Mouse (Mus musculus) limb, embryonic 13.5 days (tissue): ENCODE measurements around the gene Gm42742. TPM values are rescaled to one million over a fixed set of nuclear protein-coding genes. Genes with fewer than 3 reads are reported as not detected.
A peak's percentile ranks its signal among the peaks of the same experiment; 100 is the strongest.

ENCODE experiments used
- ATAC-seq: fragments of 200-750 bp; cut with Nextera tagmentation; 2 replicates; pipeline ENCODE4 v1.8.0; 2017; ENCODE audit warnings: low read depth, moderate number of reproducible peaks, moderate TSS enrichment; ENCODE audit not compliant: low FRiP score
- H3K27ac ChIP-seq: fragments of 300-500 bp; sonication (generic); 2 replicates; pipeline ENCODE4 v1.5.1; 2015; ENCODE audit warnings: inconsistent platforms, mild to moderate bottlenecking, moderate library complexity
- H3K27me3 ChIP-seq: fragments of 300-500 bp; sonication (generic); 2 replicates; pipeline ENCODE4 v1.6.1; 2015; ENCODE audit warnings: mild to moderate bottlenecking, inconsistent platforms
- H3K36me3 ChIP-seq: fragments of 300-500 bp; sonication (generic); 2 replicates; pipeline ENCODE4 v1.6.1; 2015; ENCODE audit warnings: inconsistent platforms, mild to moderate bottlenecking, moderate library complexity
- H3K4me1 ChIP-seq: fragments of 300-500 bp; sonication (generic); 2 replicates; pipeline ENCODE4 v1.6.1; 2015; ENCODE audit warnings: inconsistent platforms
- H3K4me2 ChIP-seq: fragments of 300-500 bp; sonication (generic); replicated peaks from 2 replicates; pipeline ENCODE4 v1.6.1; 2015; ENCODE audit warnings: inconsistent platforms, mild to moderate bottlenecking, moderate library complexity
- H3K4me3 ChIP-seq: fragments of 300-500 bp; sonication (generic); 2 replicates; pipeline ENCODE4 v1.5.1; 2015; ENCODE audit warnings: moderate library complexity, mild to moderate bottlenecking, inconsistent platforms
- H3K9ac ChIP-seq: fragments of 300-500 bp; sonication (generic); 2 replicates; pipeline ENCODE4 v1.6.1; 2015; ENCODE audit warnings: mild to moderate bottlenecking, inconsistent platforms
- H3K9me3 ChIP-seq: fragments of 300-500 bp; sonication (generic); 2 replicates; pipeline ENCODE4 v1.6.1; 2016; ENCODE audit warnings: inconsistent platforms
- WGBS: fragments of 180-500 bp; shearing (Covaris S2); methylation state at CpG from one replicate; pipeline ENCODE4 v1.1.7; 2015; 5-methylcytosine and 5-hydroxymethylcytosine counted together
- polyA plus RNA-seq: library from polyadenylated mRNA; unstranded; fragments of >200 nt; fragmentation: Nextera tagmentation; extraction: Ambion mirVana; gene quantifications from 2 replicates; pipeline ENCODE4 v1.2.1, GENCODE M21; 2015

Gm42742 gene
- polyA plus RNA-seq, 1 experiment from 2014 or later = 64.8 TPM

DNA sequence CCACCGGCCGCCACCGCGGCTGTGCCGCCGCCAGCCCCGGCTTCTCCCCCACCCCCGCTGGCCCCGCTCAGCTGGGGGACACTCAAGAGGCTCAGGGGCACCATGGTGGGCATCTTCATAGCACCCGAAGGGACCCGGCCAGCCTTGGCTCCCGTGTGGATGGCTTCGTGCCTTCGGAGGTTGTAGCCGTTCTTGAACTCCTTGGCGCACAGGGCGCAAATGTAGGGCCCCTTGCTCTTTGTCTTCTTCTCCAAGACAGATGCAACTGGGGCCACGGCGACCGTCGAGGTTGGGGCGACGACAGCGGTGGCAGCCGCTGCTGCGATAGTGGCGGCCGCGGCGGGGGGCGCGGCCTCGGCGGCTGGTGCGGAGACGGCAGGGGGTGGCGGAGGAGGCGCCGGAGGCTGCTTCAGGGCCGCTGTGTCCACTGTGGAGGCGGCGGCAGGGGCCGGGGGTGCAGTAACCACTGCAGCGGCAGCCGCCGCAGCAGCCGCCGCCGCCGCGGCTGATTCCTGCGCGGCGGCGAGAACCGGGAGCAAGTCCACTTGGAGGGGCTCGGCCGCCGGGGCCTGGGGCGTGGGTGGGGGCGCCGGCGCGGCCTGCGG lies 4.8 kb upstream of the Gm42742 start:
- no peaks in the 10 kb centered on the region for H3K27me3 ChIP-seq
- no peaks in the 10 kb centered on the region for H3K9me3 ChIP-seq
- H3K4me2 ChIP-seq = peak overlapping the region; percentile 98
- peak overlapping the region; percentile 99 for H3K27ac ChIP-seq
- no peak for ATAC-seq
- peak overlapping the region; percentile 99 for H3K9ac ChIP-seq
- H3K36me3 ChIP-seq = peaks cover 60% of the 10 kb centered on the region
- peak overlapping the region; percentile 94 for H3K4me3 ChIP-seq
- peaks cover 52% of the 10 kb centered on the region for H3K4me1 ChIP-seq
- under 1% methylated on average over 46 of the region's 65 CpGs for WGBS

DNA sequence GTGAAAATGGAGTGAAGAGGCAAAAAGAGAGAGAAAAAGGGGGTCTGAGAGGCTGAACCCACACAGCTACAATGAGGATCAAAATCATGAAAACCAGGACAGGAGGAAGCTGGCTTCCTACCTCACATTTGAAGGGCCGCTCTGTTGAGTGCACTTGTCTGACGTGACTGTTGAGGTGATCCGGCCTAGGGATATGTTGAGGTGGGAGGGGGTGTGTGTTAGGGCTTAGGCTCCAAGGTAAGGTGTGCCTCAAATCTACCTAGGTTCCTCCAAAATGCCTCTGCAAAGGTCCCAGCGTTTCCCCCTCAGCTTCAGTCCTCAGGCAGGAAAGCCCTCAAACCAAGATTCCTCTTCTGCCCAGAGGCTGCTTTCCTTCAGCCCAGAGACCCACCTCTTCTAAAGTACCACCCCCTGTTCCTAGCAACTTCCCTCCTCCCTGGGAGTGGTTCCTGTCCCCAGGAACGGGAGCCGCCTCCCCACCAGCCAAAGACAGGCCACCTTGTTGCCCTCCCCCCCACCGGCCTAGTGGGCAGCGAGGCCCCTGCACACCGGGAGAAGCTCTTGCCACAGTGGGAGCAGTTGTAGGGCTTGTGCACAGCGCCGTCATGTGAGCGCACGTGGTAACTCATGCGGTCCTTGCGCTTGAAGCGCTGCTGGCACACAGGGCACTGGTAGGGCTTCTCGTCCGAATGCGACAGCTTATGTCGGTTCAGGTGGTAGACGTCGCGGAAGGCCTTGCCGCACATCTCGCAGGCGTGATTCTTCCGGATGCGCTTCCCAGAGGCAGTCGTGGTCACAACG lies 4.1 kb upstream of the Gm42742 start:
- whole genome bisulfite sequencing = under 1% methylated on average over 30 of the region's 30 CpGs
- Histone ChIP-seq H3K27ac (peak overlapping the region; percentile 99), H3K9ac (peak overlapping the region; percentile 99), H3K27me3 (no peaks in the 10 kb centered on the region), H3K4me3 (peak overlapping the region; percentile 94), H3K4me1 (peaks cover 59% of the 10 kb centered on the region), H3K9me3 (no peaks in the 10 kb centered on the region), H3K36me3 (peaks cover 53% of the 10 kb centered on the region), H3K4me2 (peak overlapping the region; percentile 98)
- 0 out of 2 replicates have a peak, but pooled peaks have one; percentile 4 for ATAC-seq

- Histone ChIP-seq H3K9ac (peak overlapping the region; percentile 99), H3K4me1 (peaks cover 68% of the 10 kb centered on the region), H3K27me3 (no peaks in the 10 kb centered on the region), H3K27ac (peak overlapping the region; percentile 99; the same call in 1 of the 2 replicates), H3K4me3 (peak overlapping the region; percentile 94), H3K9me3 (no peaks in the 10 kb centered on the region), H3K4me2 (peak overlapping the region; percentile 98), H3K36me3 (peaks cover 45% of the 10 kb centered on the region)
- WGBS = 18% methylated on average over 19 of the region's 19 CpGs
- no peak for ATAC-seq
These were observed 3.2 kb upstream of the Gm42742 start for GRCm38 (mm10) chr7:127023896-127024690.

GRCm38 (mm10) chr7:127023272-127023691 lies 2.4 kb upstream of the Gm42742 start:
- Histone ChIP-seq H3K36me3 (peaks cover 38% of the 10 kb centered on the region), H3K4me1 (peaks cover 73% of the 10 kb centered on the region), H3K27me3 (no peaks in the 10 kb centered on the region), H3K4me3 (peak overlapping the region; percentile 94), H3K27ac (peak overlapping the region; percentile 75; the same call in 1 of the 2 replicates), H3K9me3 (no peaks in the 10 kb centered on the region), H3K4me2 (peak overlapping the region; percentile 98), H3K9ac (peak overlapping the region; percentile 99)
- WGBS = 79% methylated on average over 13 of the region's 13 CpGs
- no peak for ATAC-seq

DNA sequence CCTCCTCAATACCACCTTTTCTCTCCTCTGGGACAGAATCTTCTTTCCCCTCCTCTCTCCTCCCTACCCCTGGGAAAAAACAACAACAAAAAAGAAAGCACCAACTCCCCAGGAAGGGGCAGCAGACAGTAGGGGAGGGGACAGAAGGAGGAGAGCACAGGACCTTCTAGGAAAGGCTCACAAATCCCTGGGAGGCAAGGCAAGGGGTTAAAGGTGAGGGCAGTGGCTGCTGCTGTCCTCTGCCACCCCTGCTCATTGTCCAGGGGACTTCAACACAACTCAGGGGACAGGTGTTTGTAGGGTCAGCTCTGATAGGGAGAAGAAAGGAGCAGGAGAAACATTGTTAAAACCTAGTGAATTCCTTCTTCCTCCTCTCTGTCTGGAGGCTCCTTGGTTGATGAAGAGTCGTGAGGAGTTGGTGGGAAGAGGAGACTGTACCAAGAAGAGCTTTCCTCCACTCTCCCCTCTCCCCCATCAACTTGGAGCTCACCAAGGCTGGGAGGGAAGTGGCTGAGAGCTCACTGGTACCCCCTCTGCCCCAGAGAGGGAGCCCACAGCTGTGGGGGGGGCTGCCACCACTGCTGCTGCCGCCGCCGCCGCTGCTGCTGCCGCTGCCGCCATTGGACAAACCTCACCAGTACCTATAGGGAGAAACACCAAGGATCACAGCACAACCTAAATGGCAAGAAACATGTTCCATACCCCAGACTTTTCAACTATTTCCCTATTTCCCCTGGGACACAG lies 1.8 kb upstream of the Gm42742 start:
- Histone ChIP-seq H3K4me1 (peaks cover 73% of the 10 kb centered on the region), H3K9ac (peak overlapping the region; percentile 99), H3K4me2 (peak overlapping the region; percentile 98), H3K36me3 (peaks cover 32% of the 10 kb centered on the region), H3K27ac (peak overlapping the region; percentile 75; the same call in 1 of the 2 replicates), H3K4me3 (peak overlapping the region; percentile 94), H3K27me3 (no peaks in the 10 kb centered on the region), H3K9me3 (no peaks in the 10 kb centered on the region)
- 86% methylated on average over 7 of the region's 7 CpGs for WGBS
- ATAC-seq = no peak

- peak overlapping the region; percentile 98 for H3K4me2 ChIP-seq
- peak overlapping the region; percentile 82 for H3K27ac ChIP-seq
- ATAC-seq = no peak
- H3K4me1 ChIP-seq = peaks cover 73% of the 10 kb centered on the region
- 40% methylated on average over 5 of the region's 5 CpGs for WGBS
- H3K36me3 ChIP-seq = peaks cover 32% of the 10 kb centered on the region
- H3K9me3 ChIP-seq = no peaks in the 10 kb centered on the region
- no peaks in the 10 kb centered on the region for H3K27me3 ChIP-seq
- peak overlapping the region; percentile 94 for H3K4me3 ChIP-seq
- H3K9ac ChIP-seq = peak overlapping the region; percentile 86
These were observed 948 bp upstream of the Gm42742 start for GRCm38 (mm10) chr7:127021563-127022527.

DNA sequence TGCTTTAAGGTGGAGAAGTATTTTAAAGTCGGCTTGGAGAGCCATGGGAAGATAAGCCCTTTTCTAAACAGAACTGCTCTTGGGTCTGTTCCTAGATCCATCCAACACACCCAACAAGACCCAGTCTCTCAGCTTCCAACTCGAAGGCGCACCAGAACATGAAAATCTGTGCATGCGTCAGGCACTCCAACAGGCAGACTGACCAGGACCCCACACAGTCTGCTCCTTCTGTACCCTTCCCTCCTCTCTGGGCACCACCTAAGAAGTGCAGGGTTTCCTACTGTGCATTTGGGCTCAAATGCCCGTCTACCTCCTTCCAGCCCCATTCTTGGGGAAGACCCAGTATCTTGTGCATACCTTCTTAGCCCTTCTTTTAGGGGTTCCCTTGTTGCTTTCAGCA lies 406 bp downstream of the Gm42742 start:
- H3K9ac ChIP-seq = peak overlapping the region; percentile 86
- H3K4me3 ChIP-seq = peak overlapping the region; percentile 66
- peaks cover 81% of the 10 kb centered on the region for H3K4me1 ChIP-seq
- H3K27me3 ChIP-seq = no peaks in the 10 kb centered on the region
- peak overlapping the region; percentile 98 for H3K4me2 ChIP-seq
- H3K27ac ChIP-seq = peak overlapping the region; percentile 82
- peaks cover 37% of the 10 kb centered on the region for H3K36me3 ChIP-seq
- no peak for ATAC-seq
- 33% methylated on average over 5 of the region's 5 CpGs for WGBS
- H3K9me3 ChIP-seq = no peaks in the 10 kb centered on the region

DNA sequence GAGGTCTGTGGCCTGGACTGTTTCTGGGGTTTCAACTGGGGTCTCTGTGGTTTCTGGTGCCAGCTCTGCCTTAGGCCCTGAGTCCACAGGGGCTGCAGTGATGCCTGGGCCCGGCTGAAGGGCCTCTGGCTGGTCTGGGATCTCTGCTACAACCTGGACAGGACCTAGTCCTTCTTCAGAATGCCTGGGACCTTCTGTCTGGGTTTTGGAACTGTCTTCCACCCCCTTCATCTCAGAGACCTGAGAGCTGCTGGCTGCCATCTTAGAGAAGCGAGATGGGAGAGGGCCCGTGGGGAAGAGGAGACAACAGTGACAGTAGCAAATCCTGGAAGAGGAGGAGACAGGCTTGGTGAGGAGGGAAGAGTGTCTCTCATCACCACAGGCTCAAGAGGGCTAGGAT lies 866 bp downstream of the Gm42742 start:
- WGBS = 60% methylated on average over 3 of the region's 3 CpGs
- H3K9ac ChIP-seq = peak overlapping the region; percentile 86

DNA sequence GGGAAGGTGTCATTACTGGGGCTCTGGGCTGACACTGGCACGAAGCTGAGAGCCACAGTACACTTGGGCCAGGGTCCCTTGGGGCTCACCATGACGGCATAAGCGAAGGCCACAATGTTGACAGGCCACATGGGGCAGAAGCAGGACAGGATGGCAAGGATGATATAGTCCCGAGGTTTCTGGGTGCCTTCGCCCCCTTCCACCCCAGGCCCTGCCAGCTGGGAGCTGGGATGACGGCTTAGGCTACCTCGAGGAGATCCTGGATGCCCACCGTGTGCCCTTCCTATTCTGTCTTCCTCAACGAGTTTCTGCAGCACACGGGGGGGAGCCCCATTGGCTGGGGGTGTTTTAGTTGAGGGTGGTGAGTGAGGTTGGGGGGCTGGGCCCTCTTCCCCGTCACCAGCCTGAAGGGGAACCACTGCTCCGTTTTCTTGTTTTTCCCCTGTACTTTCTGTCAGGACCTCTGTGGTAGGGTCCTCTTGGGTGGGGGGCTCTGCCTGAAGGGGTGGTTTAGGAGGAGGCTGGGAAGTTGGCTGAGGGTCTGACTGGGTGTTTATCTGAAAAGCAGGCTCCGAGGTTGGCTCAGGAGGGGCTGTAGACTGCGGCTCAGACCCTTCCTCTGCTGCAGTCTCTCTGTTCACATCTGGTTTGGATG lies 1.5 kb downstream of the Gm42742 start:
- 71% methylated on average over 14 of the region's 14 CpGs for WGBS
- H3K27me3 ChIP-seq = no peaks in the 10 kb centered on the region
- H3K9ac ChIP-seq = peak overlapping the region; percentile 86
- peaks cover 87% of the 10 kb centered on the region for H3K4me1 ChIP-seq
- H3K9me3 ChIP-seq = no peaks in the 10 kb centered on the region
- ATAC-seq = no peak
- H3K36me3 ChIP-seq = peaks cover 44% of the 10 kb centered on the region
- peak overlapping the region; percentile 66 for H3K4me3 ChIP-seq
- peak overlapping the region; percentile 98 for H3K4me2 ChIP-seq
- peak overlapping the region; percentile 82 for H3K27ac ChIP-seq

More for the DNA sequence above, 866 bp downstream of the Gm42742 start:
- Histone ChIP-seq H3K4me1 (peaks cover 86% of the 10 kb centered on the region), H3K27me3 (no peaks in the 10 kb centered on the region), H3K36me3 (peaks cover 41% of the 10 kb centered on the region), H3K27ac (peak overlapping the region; percentile 82), H3K4me3 (peak overlapping the region; percentile 66), H3K9me3 (no peaks in the 10 kb centered on the region), H3K4me2 (peak overlapping the region; percentile 98)
- ATAC-seq = no peak
